ENCODE assay signal across 15 mouse cellular contexts in the genomic region with DNA sequence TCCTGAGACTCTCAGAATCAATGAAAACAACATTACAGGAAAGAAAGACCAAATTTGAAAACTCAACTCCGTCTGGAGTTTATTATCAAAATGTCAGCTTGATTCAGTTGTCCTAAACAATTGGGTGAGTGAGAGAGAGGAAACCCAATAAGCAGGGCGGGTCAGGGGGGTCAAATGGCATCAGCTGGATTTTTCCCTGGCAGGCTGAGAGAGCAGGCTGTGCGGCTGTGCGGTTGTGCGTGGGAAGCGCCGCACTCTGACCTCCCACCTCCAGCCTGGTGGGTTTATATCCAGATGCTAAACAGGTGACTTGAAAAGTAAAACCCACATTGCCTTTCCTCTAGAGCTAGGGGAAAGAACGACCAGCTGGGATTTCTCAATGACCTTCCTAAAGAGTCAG. TPM values are rescaled to one million over a fixed set of nuclear protein-coding genes. Genes with fewer than 3 reads are reported as not detected.
A peak's percentile ranks its signal among the peaks of the same experiment; 100 is the strongest.
DNase-seq lines count a peak whose midpoint lies in the region; ATAC-seq and TF ChIP-seq lines count a peak whose summit lies in the region.
"Had no signal": no experiment of that assay in that cellular context is flagged by ENCODE, and none has a peak within 500 bp of the region (broad histone marks: within the 10 kb centered on the region; RNA-seq: fewer than 3 reads in every experiment).

No protein-coding gene starts in this region.

- peak; percentile 49 for DNase-seq in forebrain, embryonic 10.5 days (ENCODE audit: extremely low spot score, low spot score)
- no peak for DNase-seq in forebrain, postnatal 0 days
- peak; percentile 90 for DNase-seq in embryonic facial prominence, embryonic 10.5 days (ENCODE audit: low spot score)
- DNase-seq in neural tube, embryonic 10.5 days (ENCODE audit: extremely low spot score, low spot score): peak; percentile 62
- DNase-seq in lung, postnatal 36 days: no peak
- no peak for DNase-seq in right cerebral cortex, postnatal 10 days (ENCODE audit: low spot score in 2 of 2)
- DNase-seq: thymus, postnatal 25 days had no signal

- no peaks in the 10 kb centered on the region for H3K36me3 ChIP-seq in forebrain, embryonic 10.5 days (replicated peaks)
- no peaks in the 10 kb centered on the region for H3K36me3 ChIP-seq in forebrain, postnatal 0 days (ENCODE audit: insufficient read depth)
- H3K36me3 ChIP-seq in embryonic facial prominence, embryonic 10.5 days (replicated peaks): no peaks in the 10 kb centered on the region
- H3K36me3 ChIP-seq in hindbrain, embryonic 15.5 days: no peaks in the 10 kb centered on the region

- no peak overlapping the region for H3K9ac ChIP-seq in forebrain, postnatal 0 days
- no peak overlapping the region for H3K9ac ChIP-seq in hindbrain, embryonic 15.5 days

- H3K27ac ChIP-seq in forebrain, embryonic 10.5 days: peak overlapping the region; percentile 53; the same call in 1 of the 2 replicates
- no peak overlapping the region for H3K27ac ChIP-seq in forebrain, postnatal 0 days (ENCODE audit: low read depth, low read length)
- H3K27ac ChIP-seq in embryonic facial prominence, embryonic 10.5 days (replicated peaks): peak overlapping the region; percentile 44; the same call in 1 of the 2 replicates
- H3K27ac ChIP-seq in hindbrain, embryonic 15.5 days (replicated peaks): peak overlapping the region; percentile 52

- no peak overlapping the region for H3K4me3 ChIP-seq in forebrain, embryonic 10.5 days
- H3K4me3 ChIP-seq in forebrain, postnatal 0 days (ENCODE audit: low read depth, low read length): no peak overlapping the region
- H3K4me3 ChIP-seq in embryonic facial prominence, embryonic 10.5 days: no peak overlapping the region
- H3K4me3 ChIP-seq in hindbrain, embryonic 15.5 days: no peak overlapping the region

- no peak for ATAC-seq in forebrain, postnatal 0 days
- ATAC-seq in hindbrain, embryonic 15.5 days (ENCODE audit: low FRiP score, low read depth): no peak
- no peak for ATAC-seq in frontal cortex, adult (ENCODE audit: low TSS enrichment)

- no peak for TF ChIP-seq CTCF in forebrain, postnatal 0 days (IDR thresholded peaks at IDR 0.05; ENCODE audit: low read depth)

- peaks cover 41% of the 10 kb centered on the region for H3K4me1 ChIP-seq in forebrain, embryonic 10.5 days
- H3K4me1 ChIP-seq in forebrain, postnatal 0 days (ENCODE audit: insufficient read depth): no peaks in the 10 kb centered on the region
- peaks cover 42% of the 10 kb centered on the region for H3K4me1 ChIP-seq in embryonic facial prominence, embryonic 10.5 days
- H3K4me1 ChIP-seq in hindbrain, embryonic 15.5 days (replicated peaks): peaks cover 18% of the 10 kb centered on the region

- WGBS in forebrain, embryonic 10.5 days: 16% methylated on average over 8 of the region's 8 CpGs
- 38% methylated on average over 8 of the region's 8 CpGs for WGBS in forebrain, postnatal 0 days
- WGBS in embryonic facial prominence, embryonic 10.5 days: 8% methylated on average over 8 of the region's 8 CpGs
- WGBS in hindbrain, embryonic 15.5 days: 15% methylated on average over 8 of the region's 8 CpGs

- H3K27me3 ChIP-seq in forebrain, embryonic 10.5 days (ENCODE audit: poor library complexity, severe bottlenecking): peaks cover 6% of the 10 kb centered on the region
- no peaks in the 10 kb centered on the region for H3K27me3 ChIP-seq in forebrain, postnatal 0 days (ENCODE audit: insufficient read depth, low read length)
- 0 out of 2 replicates have a peak, but pooled peaks cover 4% of the 10 kb centered on the region for H3K27me3 ChIP-seq in embryonic facial prominence, embryonic 10.5 days (replicated peaks; ENCODE audit: low read depth, poor library complexity, severe bottlenecking)
- no peaks in the 10 kb centered on the region for H3K27me3 ChIP-seq in hindbrain, embryonic 15.5 days

- H3K9me3 ChIP-seq in forebrain, embryonic 10.5 days: no peaks in the 10 kb centered on the region
- H3K9me3 ChIP-seq in forebrain, postnatal 0 days (ENCODE audit: low read length): no peaks in the 10 kb centered on the region
- no peaks in the 10 kb centered on the region for H3K9me3 ChIP-seq in embryonic facial prominence, embryonic 10.5 days
- no peaks in the 10 kb centered on the region for H3K9me3 ChIP-seq in hindbrain, embryonic 15.5 days

- no peak overlapping the region for H3K4me2 ChIP-seq in forebrain, postnatal 0 days (ENCODE audit: low read depth)
- H3K4me2 ChIP-seq in hindbrain, embryonic 15.5 days: no peak overlapping the region

RNA-seq across cellular contexts. Expression of a gene that starts 51.2 kb away (rescaled TPM):
- polyA plus RNA-seq in forebrain, embryonic 10.5 days (2016; fragmentation: Nextera tagmentation; extraction: Ambion mirVana): not detected in 2 replicates
- total RNA-seq in forebrain, postnatal 0 days (2014; rRNA removed): not detected in 2 replicates
- polyA plus RNA-seq in forebrain, postnatal 0 days (2015; fragmentation: Nextera tagmentation; extraction: Ambion mirVana): not detected in 2 replicates
- polyA plus RNA-seq in embryonic facial prominence, embryonic 10.5 days (2016; fragmentation: Nextera tagmentation; extraction: Ambion mirVana): not detected in 2 replicates
- not detected in 2 replicates for polyA plus RNA-seq in hindbrain, embryonic 15.5 days (2015; fragmentation: Nextera tagmentation; extraction: Ambion mirVana)
- total RNA-seq: adrenal gland, adult 18-20 months; ES-E14; heart, postnatal 25 days; layer of hippocampus, postnatal 10 days; megakaryocyte, adult 5-6 weeks had no signal
- polyA plus RNA-seq: liver, embryonic 16.5 days had no signal

Comparison
In these comparisons a context has a peak if more than half of its experiments do, and no peak if none do; other contexts are left out.
1. DNase-seq: peak in forebrain, embryonic 10.5 days (single experiment), embryonic facial prominence, embryonic 10.5 days (single experiment) and neural tube, embryonic 10.5 days (single experiment); none in forebrain, postnatal 0 days (single experiment), lung, postnatal 36 days (single experiment) and right cerebral cortex, postnatal 10 days (0 of 2).